Mouse (Mus musculus) MEL (cell line): ENCODE results near the gene Elovl1. TPM values are rescaled to one million over a fixed set of nuclear protein-coding genes. Genes with fewer than 3 reads are reported as not detected.

Source experiments
- DNase-seq: peaks from one replicate; pipeline ENCODE4 v3.0.0; 2011; ENCODE audit warnings: low read depth, low spot score
- H3K27ac ChIP-seq: 2 replicates; pipeline ENCODE4 v1.5.1; 2012; ENCODE audit warnings: low read depth, mild to moderate bottlenecking, control low read depth, low read length, moderate library complexity; ENCODE audit not compliant: control insufficient read depth
- H3K27me3 ChIP-seq, 2 experiments: fragments of 150-350 bp in 1 of 2; sonication (generic) in 1 of 2; 2 replicates each; pipeline ENCODE4 v1.6.1; 2012; ENCODE audit warnings: low read length in 2 of 2, mild to moderate bottlenecking in 2 of 2, improper control_type of control experiment in 1 of 2, moderate library complexity in 1 of 2; ENCODE audit not compliant: insufficient read depth in 2 of 2, control insufficient read depth in 1 of 2
- H3K36me3 ChIP-seq, 2 experiments: 2 replicates each; pipeline ENCODE4 v1.6.1; 2012 to 2014; ENCODE audit warnings: low read length in 2 of 2, improper control_type of control experiment in 1 of 2, inconsistent platforms in 1 of 2, mild to moderate bottlenecking in 1 of 2; ENCODE audit not compliant: insufficient read depth in 2 of 2, control insufficient read depth in 1 of 2
- H3K4me1 ChIP-seq, 2 experiments: fragments of 150-350 bp in 1 of 2; sonication (generic) in 1 of 2; 2 replicates each; pipeline ENCODE4 v1.6.1; 2012; ENCODE audit warnings: low read length in 2 of 2, improper control_type of control experiment in 1 of 2, mild to moderate bottlenecking in 1 of 2; ENCODE audit not compliant: insufficient read depth in 2 of 2, control insufficient read depth in 1 of 2
- H3K4me3 ChIP-seq, 2 experiments: fragments of 150-350 bp in 1 of 2; sonication (generic) in 1 of 2; 2 replicates each; pipeline ENCODE4 v1.5.1; 2012; ENCODE audit warnings: low read depth in 2 of 2, low read length in 2 of 2, mild to moderate bottlenecking in 2 of 2, moderate library complexity in 2 of 2, control low read depth in 1 of 2, improper control_type of control experiment in 1 of 2; ENCODE audit not compliant: control insufficient read depth in 1 of 2, insufficient read depth in 1 of 2
- H3K79me2 ChIP-seq: 2 replicates; pipeline ENCODE4 v1.6.1; 2012; ENCODE audit warnings: mild to moderate bottlenecking, low read length, moderate library complexity; ENCODE audit not compliant: control insufficient read depth, poor library complexity, insufficient read depth
- H3K9ac ChIP-seq: 2 replicates; pipeline ENCODE4 v1.6.1; 2012; ENCODE audit warnings: low read depth, mild to moderate bottlenecking, control low read depth, low read length, moderate library complexity; ENCODE audit not compliant: control insufficient read depth, poor library complexity, severe bottlenecking
- H3K9me3 ChIP-seq: fragments of 150-350 bp; sonication (generic); replicated peaks from 2 replicates; pipeline ENCODE4 v1.6.1; 2012; ENCODE audit warnings: mild to moderate bottlenecking, low read length, improper control_type of control experiment, moderate library complexity; ENCODE audit not compliant: insufficient read depth
- BHLHE40 ChIP-seq: IDR thresholded peaks from 2 replicates; pipeline ENCODE4 v1.6.1; 2012; ENCODE audit warnings: low read depth, mild to moderate bottlenecking, inconsistent platforms, low read length, improper control_type of control experiment, borderline replicate concordance
- CHD1 ChIP-seq: IDR thresholded peaks from 2 replicates; pipeline ENCODE4 v1.6.1; 2012; ENCODE audit warnings: low read depth, mild to moderate bottlenecking, inconsistent platforms, low read length, improper control_type of control experiment
- CHD2 ChIP-seq: IDR thresholded peaks from 2 replicates; pipeline ENCODE4 v1.6.1; 2011; ENCODE audit warnings: low read length, improper control_type of control experiment
- CTCF ChIP-seq, 3 experiments: IDR thresholded peaks in 2 of 3; conservative IDR thresholded peaks in 1 of 3; 2 replicates each; pipeline ENCODE4 v1.5.1; 2011 to 2012; ENCODE audit warnings: low read length in 3 of 3, low read depth in 2 of 3, mild to moderate bottlenecking in 2 of 3, improper control_type of control experiment in 1 of 3, inconsistent platforms in 1 of 3, mixed read lengths in 1 of 3, moderate library complexity in 1 of 3; ENCODE audit not compliant: control insufficient read depth in 1 of 3, insufficient read depth in 1 of 3, poor library complexity in 1 of 3, severe bottlenecking in 1 of 3
- ELF1 ChIP-seq: IDR thresholded peaks from 2 replicates; pipeline ENCODE4 v1.6.1; 2014; ENCODE audit warnings: low read depth, mild to moderate bottlenecking, inconsistent platforms, low read length, improper control_type of control experiment, moderate library complexity
- GABPA ChIP-seq: IDR thresholded peaks from 2 replicates; pipeline ENCODE4 v1.6.1; 2012; ENCODE audit warnings: low read depth, mild to moderate bottlenecking, inconsistent platforms, low read length, improper control_type of control experiment, moderate library complexity
- HCFC1 ChIP-seq: IDR thresholded peaks from 2 replicates; pipeline ENCODE4 v1.6.1; 2012; ENCODE audit warnings: low read depth, mild to moderate bottlenecking, inconsistent platforms, low read length, improper control_type of control experiment, moderate library complexity
- JUND ChIP-seq: IDR thresholded peaks from 2 replicates; pipeline ENCODE4 v1.6.1; 2011; ENCODE audit warnings: low read depth, mild to moderate bottlenecking, improper control_type of control experiment, low read length
- KAT2A ChIP-seq: conservative IDR thresholded peaks from 2 replicates; pipeline ENCODE4 v1.6.1; 2012; ENCODE audit warnings: low read depth, low read length, improper control_type of control experiment, inconsistent platforms
- MAZ ChIP-seq: IDR thresholded peaks from 2 replicates; pipeline ENCODE4 v1.6.1; 2012; ENCODE audit warnings: low read depth, mild to moderate bottlenecking, inconsistent platforms, low read length, improper control_type of control experiment
- MEF2A ChIP-seq: IDR thresholded peaks from 2 replicates; pipeline ENCODE4 v1.6.1; 2014; ENCODE audit warnings: low read depth, mild to moderate bottlenecking, inconsistent platforms, low read length, improper control_type of control experiment; ENCODE audit not compliant: poor library complexity, insufficient replicate concordance, severe bottlenecking; ENCODE audit errors: extremely low read depth
- MXI1 ChIP-seq: IDR thresholded peaks from 2 replicates; pipeline ENCODE4 v1.6.1; 2011; ENCODE audit warnings: mild to moderate bottlenecking, low read depth, low read length, improper control_type of control experiment
- POLR2A ChIP-seq, 2 experiments: IDR thresholded peaks; 2 replicates each; pipeline ENCODE4 v1.6.1; 2011 to 2012; ENCODE audit warnings: low read length in 2 of 2, mild to moderate bottlenecking in 2 of 2, control low read depth in 1 of 2, improper control_type of control experiment in 1 of 2, low read depth in 1 of 2, moderate library complexity in 1 of 2; ENCODE audit not compliant: control insufficient read depth in 1 of 2, insufficient read depth in 1 of 2, poor library complexity in 1 of 2
- POLR2AphosphoS5 ChIP-seq: IDR thresholded peaks from 2 replicates; pipeline ENCODE4 v1.6.1; 2012; ENCODE audit warnings: low read depth, borderline replicate concordance, mild to moderate bottlenecking, inconsistent platforms, low read length, moderate library complexity, mixed read lengths
- RAD21 ChIP-seq: IDR thresholded peaks from 2 replicates; pipeline ENCODE4 v1.6.1; 2011; ENCODE audit warnings: mild to moderate bottlenecking, low read depth, low read length, improper control_type of control experiment
- SIN3A ChIP-seq: IDR thresholded peaks from 2 replicates; pipeline ENCODE4 v1.6.1; 2012; ENCODE audit warnings: low read length, improper control_type of control experiment, inconsistent platforms
- SMC3 ChIP-seq: IDR thresholded peaks from 2 replicates; pipeline ENCODE4 v1.6.1; 2011; ENCODE audit warnings: low read depth, low read length, improper control_type of control experiment
- TAL1 ChIP-seq: IDR thresholded peaks from 2 replicates; pipeline ENCODE4 v1.6.1; 2012; ENCODE audit warnings: mild to moderate bottlenecking, inconsistent platforms, low read length, moderate library complexity, mixed read lengths
- TBP ChIP-seq: IDR thresholded peaks from 2 replicates; pipeline ENCODE4 v1.8.0; 2011; ENCODE audit warnings: low read depth, low read length, improper control_type of control experiment
- TCF12 ChIP-seq: IDR thresholded peaks from 2 replicates; pipeline ENCODE4 v1.6.1; 2014; ENCODE audit warnings: low read depth, mild to moderate bottlenecking, inconsistent platforms, low read length, improper control_type of control experiment, moderate library complexity
- USF1 ChIP-seq: IDR thresholded peaks from 2 replicates; pipeline ENCODE4 v1.6.1; 2014; ENCODE audit warnings: low read depth, mild to moderate bottlenecking, inconsistent platforms, low read length, improper control_type of control experiment, moderate library complexity
- ZC3H11A ChIP-seq: IDR thresholded peaks from 2 replicates; pipeline ENCODE4 v1.6.1; 2012; ENCODE audit warnings: low read depth, mild to moderate bottlenecking, inconsistent platforms, low read length, improper control_type of control experiment
- ZNF384 ChIP-seq: IDR thresholded peaks from 2 replicates; pipeline ENCODE4 v1.6.1; 2012; ENCODE audit warnings: low read depth, mild to moderate bottlenecking, inconsistent platforms, low read length, improper control_type of control experiment
- polyA plus RNA-seq, 2 experiments: library from polyadenylated mRNA; stranded (reverse) in 1 of 2; unstranded in 1 of 2; fragments of >175 nt in 1 of 2; fragments of >200 nt in 1 of 2; gene quantifications; 2 replicates each; pipeline versions ENCODE4 v1.2.1 to v1.2.4; 2012; ENCODE audit warnings: low replicate concordance in 2 of 2, low read depth in 1 of 2; ENCODE audit not compliant: insufficient read length in 2 of 2, insufficient read depth in 1 of 2, missing spikeins in 1 of 2
- total RNA-seq: library from RNA; depleted of rRNA; stranded (reverse); fragments of 300-350 nt; gene quantifications from 2 replicates; pipeline ENCODE4 v1.2.3, GENCODE M21; 2012

Gene Elovl1
- total and polyA plus RNA-seq, 3 experiments, result 134 to 391 (median 246) TPM

- TF ChIP-seq CTCF (IDR thresholded peaks at IDR 0.05 in 2 of 3, conservative IDR thresholded peaks at IDR 0.05 in 1 of 3; ENCODE audit: control insufficient read depth in 1 of 3, insufficient read depth in 1 of 3, low read depth in 2 of 3, low read length in 3 of 3, poor library complexity in 1 of 3, severe bottlenecking in 1 of 3), result no peak
- no peak for TF ChIP-seq ZC3H11A
- TF ChIP-seq POLR2AphosphoS5, result 0 out of 2 replicates have a peak, but pooled peaks have one; percentile 62
These were observed 9.1 kb downstream of the Elovl1 start, which contains the start of gene Cdc20 (continued) for GRCm38 (mm10) chr4:118436820-118437603.

GRCm38 (mm10) chr4:118437829-118438253 is 9.9 kb downstream of the Elovl1 start:
- peak; percentile 56 for DNase-seq
- TF ChIP-seq ZC3H11A (no peak), CHD2 (no peak), JUND (no peak), MAZ (0 out of 2 replicates have a peak, but pooled peaks have one; percentile 40)

GRCm38 (mm10) chr4:118445088-118445487 is 17.2 kb downstream of the Elovl1 start:
- no peak for DNase-seq
- Histone ChIP-seq H3K79me2 (no peaks in the 10 kb centered on the region), H3K4me3 (no peak overlapping the region), H3K27me3 (peaks cover 4 to 5% of the 10 kb centered on the region in 2 experiments), H3K36me3 (no peaks in the 10 kb centered on the region), H3K4me1 (no peaks in the 10 kb centered on the region), H3K9ac (no peak overlapping the region), H3K27ac (no peak overlapping the region), H3K9me3 (no peaks in the 10 kb centered on the region)
- TF ChIP-seq KAT2A (no peak), HCFC1 (no peak), CHD1 (no peak), TAL1 (no peak), SMC3 (no peak), MXI1 (no peak), POLR2A (IDR thresholded peaks at IDR 0.05; ENCODE audit: control insufficient read depth in 1 of 2, insufficient read depth in 1 of 2, low read depth in 1 of 2, low read length in 2 of 2, poor library complexity in 1 of 2) (no peak), ZNF384 (no peak), GABPA (no peak), TBP (no peak), USF1 (no peak), TCF12 (no peak), CHD2 (no peak), BHLHE40 (no peak), ELF1 (no peak), MEF2A (no peak), SIN3A (no peak), RAD21 (no peak)

More at GRCm38 (mm10) chr4:118437829-118438253, 9.9 kb downstream of the Elovl1 start:
- peak overlapping the region; percentile 66 for H3K27ac ChIP-seq
- peaks cover 29% of the 10 kb centered on the region for H3K79me2 ChIP-seq
- peaks cover 2 to 12% of the 10 kb centered on the region in 2 experiments for H3K36me3 ChIP-seq
- H3K4me3 ChIP-seq, result peak overlapping the region; percentile 53 to 68
- H3K4me1 ChIP-seq, result peaks cover 0 to 18% of the 10 kb centered on the region in 2 experiments; a peak in 2 of 4 replicates
- no peaks in the 10 kb centered on the region for H3K9me3 ChIP-seq
- H3K9ac ChIP-seq, result peak overlapping the region; percentile 80
- peaks cover 0 to 2% of the 10 kb centered on the region in 2 experiments; a peak in 2 of 4 replicates for H3K27me3 ChIP-seq
